Mouse (Mus musculus) heart, embryonic 15.5 days (tissue): ENCODE measurements around the gene Ulk4. TPM values are rescaled to one million over a fixed set of nuclear protein-coding genes. Genes with fewer than 3 reads are reported as not detected.

Experiments used
- ATAC-seq: fragments of 200-750 bp; cut with Nextera tagmentation; replicated peaks from 2 replicates; pipeline ENCODE4 v1.8.0; 2017; ENCODE audit warnings: low read depth, moderate TSS enrichment; ENCODE audit not compliant: insufficient number of reproducible peaks, insufficient read depth, low FRiP score
- H3K27ac ChIP-seq: fragments of 300-500 bp; sonication (generic); 2 replicates; pipeline ENCODE4 v1.5.1; 2015; ENCODE audit warnings: mild to moderate bottlenecking, inconsistent platforms
- H3K27me3 ChIP-seq: fragments of 300-500 bp; sonication (generic); 2 replicates; pipeline ENCODE4 v1.6.1; 2015; ENCODE audit warnings: inconsistent platforms
- H3K36me3 ChIP-seq: fragments of 300-500 bp; sonication (generic); 2 replicates; pipeline ENCODE4 v1.6.1; 2015; ENCODE audit warnings: mild to moderate bottlenecking, inconsistent platforms
- H3K4me1 ChIP-seq: fragments of 300-500 bp; sonication (generic); replicated peaks from 2 replicates; pipeline ENCODE4 v1.6.1; 2015; ENCODE audit warnings: inconsistent platforms
- H3K4me2 ChIP-seq: fragments of 300-500 bp; sonication (generic); 2 replicates; pipeline ENCODE4 v1.6.1; 2015; ENCODE audit warnings: inconsistent platforms, mild to moderate bottlenecking, moderate library complexity
- H3K4me3 ChIP-seq: fragments of 300-500 bp; sonication (generic); 2 replicates; pipeline ENCODE4 v1.5.1; 2015; ENCODE audit warnings: mild to moderate bottlenecking, inconsistent platforms
- H3K9ac ChIP-seq: fragments of 300-500 bp; sonication (generic); 2 replicates; pipeline ENCODE4 v1.6.1; 2015; ENCODE audit warnings: mild to moderate bottlenecking, inconsistent platforms
- H3K9me3 ChIP-seq: fragments of 300-500 bp; sonication (generic); replicated peaks from 2 replicates; pipeline ENCODE4 v1.6.1; 2016; ENCODE audit warnings: inconsistent platforms
- WGBS: fragments of 180-500 bp; shearing (Covaris S2); methylation state at CpG from one replicate; pipeline ENCODE4 v1.1.7; 2015; ENCODE audit warnings: mixed read lengths; 5-methylcytosine and 5-hydroxymethylcytosine counted together
- polyA plus RNA-seq: library from polyadenylated mRNA; unstranded; fragments of >200 nt; fragmentation: Nextera tagmentation; extraction: Ambion mirVana; gene quantifications from 2 replicates; pipeline ENCODE4 v1.2.1, GENCODE M21; 2015

Ulk4 gene
- polyA plus RNA-seq, 1 experiment from 2014 or later: 89.3 TPM

- no peak overlapping the region for H3K9ac ChIP-seq
- H3K9me3 ChIP-seq: no peaks in the 10 kb centered on the region
- H3K4me2 ChIP-seq: no peak overlapping the region
- no peak overlapping the region for H3K27ac ChIP-seq
- H3K4me1 ChIP-seq: no peaks in the 10 kb centered on the region
- 71% methylated on average over 2 of the region's 2 CpGs for WGBS
- no peak overlapping the region for H3K4me3 ChIP-seq
- no peaks in the 10 kb centered on the region for H3K27me3 ChIP-seq
- no peaks in the 10 kb centered on the region for H3K36me3 ChIP-seq
- ATAC-seq: no peak
These were observed 147.5 kb downstream of the Ulk4 start for GRCm38 (mm10) chr9:121129533-121129932.

DNA sequence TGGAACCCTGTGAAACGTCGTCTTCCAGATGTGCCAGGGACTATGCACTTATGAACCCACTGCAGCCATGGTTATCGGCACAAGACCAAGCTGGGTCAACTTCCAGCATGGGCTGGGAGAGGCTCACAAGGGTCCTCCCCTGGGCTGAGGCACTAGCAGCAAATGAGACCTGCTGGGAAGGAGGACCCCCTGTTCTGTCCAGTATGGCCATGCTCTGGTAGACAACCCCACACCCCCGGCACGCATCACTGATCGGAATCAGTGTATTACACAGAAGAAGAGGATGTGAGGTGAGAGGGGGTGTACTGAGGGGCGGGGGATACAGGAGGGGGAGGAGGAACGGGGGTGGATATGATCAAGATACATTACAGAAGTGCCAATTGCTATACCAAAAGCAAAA is 148.1 kb downstream of the Ulk4 start:
- Histone ChIP-seq H3K9ac (no peak overlapping the region), H3K4me1 (no peaks in the 10 kb centered on the region), H3K4me3 (no peak overlapping the region), H3K27me3 (no peaks in the 10 kb centered on the region), H3K27ac (no peak overlapping the region), H3K36me3 (no peaks in the 10 kb centered on the region), H3K4me2 (no peak overlapping the region), H3K9me3 (no peaks in the 10 kb centered on the region)
- WGBS: 88% methylated on average over 8 of the region's 8 CpGs
- no peak for ATAC-seq

DNA sequence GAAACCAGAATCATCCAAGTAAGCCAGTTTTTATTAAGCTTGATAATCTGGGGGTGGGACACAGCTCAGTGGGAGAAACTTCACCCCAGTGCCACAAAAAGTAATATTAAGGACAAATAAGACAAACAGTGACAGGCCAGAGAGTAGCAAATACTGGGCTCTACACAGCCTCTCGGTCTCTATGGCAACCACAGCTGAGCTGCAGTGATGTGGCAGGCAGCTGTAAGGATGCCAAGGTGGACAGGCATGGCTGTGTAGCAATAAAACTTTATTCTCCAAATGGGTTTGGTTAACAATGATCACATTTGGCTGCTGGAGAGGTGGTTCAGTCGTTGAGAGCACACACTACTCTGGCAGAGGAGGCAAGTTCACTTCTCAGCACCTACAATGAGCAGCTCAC is 150.0 kb downstream of the Ulk4 start:
- H3K4me2 ChIP-seq: no peak overlapping the region
- H3K4me3 ChIP-seq: no peak overlapping the region
- no peak for ATAC-seq
- no peak overlapping the region for H3K27ac ChIP-seq
- no peaks in the 10 kb centered on the region for H3K36me3 ChIP-seq
- H3K4me1 ChIP-seq: peaks cover 4% of the 10 kb centered on the region; the same call in 1 of the 2 replicates
- H3K9me3 ChIP-seq: no peaks in the 10 kb centered on the region
- no peaks in the 10 kb centered on the region for H3K27me3 ChIP-seq
- H3K9ac ChIP-seq: no peak overlapping the region
- WGBS: 78% methylated on average over 2 of the region's 2 CpGs

DNA sequence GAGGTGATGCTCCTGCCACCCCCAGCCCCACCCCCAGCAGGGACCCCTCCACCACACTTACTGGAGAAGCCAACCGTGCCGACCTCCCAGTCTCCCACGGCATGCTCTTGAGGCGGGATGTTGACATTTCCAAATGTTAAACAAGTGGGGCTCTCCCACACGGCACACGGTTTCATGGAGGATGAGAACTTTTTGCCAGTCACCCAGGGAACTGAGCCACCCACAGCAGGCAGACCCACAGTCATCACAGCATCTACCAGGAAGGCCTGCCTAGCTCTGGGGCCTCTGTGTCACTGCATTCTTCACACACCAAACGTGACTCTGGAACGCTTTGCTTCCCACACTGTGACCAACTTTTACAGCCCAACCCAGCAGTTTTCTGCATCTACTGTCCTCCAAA is 152.3 kb downstream of the Ulk4 start:
- 71% methylated on average over 8 of the region's 8 CpGs for WGBS
- Histone ChIP-seq H3K4me3 (no peak overlapping the region), H3K9ac (no peak overlapping the region), H3K4me1 (peaks cover 8% of the 10 kb centered on the region; the same call in 1 of the 2 replicates), H3K27me3 (no peaks in the 10 kb centered on the region), H3K9me3 (no peaks in the 10 kb centered on the region), H3K4me2 (no peak overlapping the region), H3K36me3 (no peaks in the 10 kb centered on the region), H3K27ac (no peak overlapping the region)
- no peak for ATAC-seq

DNA sequence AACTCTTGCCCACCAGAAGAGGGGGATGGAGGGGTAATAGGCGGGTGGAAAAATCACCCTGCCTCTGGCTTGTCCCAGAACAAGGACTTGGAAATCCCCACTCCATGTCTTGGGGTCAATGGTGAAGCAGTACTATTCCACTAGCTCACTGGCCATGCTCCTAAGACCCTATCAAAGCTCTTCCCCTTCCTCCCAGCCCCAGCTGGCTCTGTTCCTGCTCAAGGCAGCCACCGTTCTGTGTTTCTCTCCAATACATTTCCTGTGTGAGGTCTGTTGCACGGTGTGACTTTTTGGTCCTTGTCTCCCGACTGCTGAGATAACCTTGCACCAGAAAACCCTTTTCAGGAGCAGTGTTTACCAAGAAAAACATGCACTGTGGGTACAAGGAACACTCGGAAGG is 155.0 kb downstream of the Ulk4 start:
- 37% methylated on average over 5 of the region's 5 CpGs for WGBS
- Histone ChIP-seq H3K9ac (no peak overlapping the region), H3K4me2 (no peak overlapping the region), H3K27ac (no peak overlapping the region), H3K4me1 (peaks cover 8% of the 10 kb centered on the region; the same call in 1 of the 2 replicates), H3K36me3 (no peaks in the 10 kb centered on the region), H3K4me3 (no peak overlapping the region), H3K27me3 (no peaks in the 10 kb centered on the region), H3K9me3 (no peaks in the 10 kb centered on the region)
- ATAC-seq: 0 out of 2 replicates have a peak, but pooled peaks have one; percentile 9

DNA sequence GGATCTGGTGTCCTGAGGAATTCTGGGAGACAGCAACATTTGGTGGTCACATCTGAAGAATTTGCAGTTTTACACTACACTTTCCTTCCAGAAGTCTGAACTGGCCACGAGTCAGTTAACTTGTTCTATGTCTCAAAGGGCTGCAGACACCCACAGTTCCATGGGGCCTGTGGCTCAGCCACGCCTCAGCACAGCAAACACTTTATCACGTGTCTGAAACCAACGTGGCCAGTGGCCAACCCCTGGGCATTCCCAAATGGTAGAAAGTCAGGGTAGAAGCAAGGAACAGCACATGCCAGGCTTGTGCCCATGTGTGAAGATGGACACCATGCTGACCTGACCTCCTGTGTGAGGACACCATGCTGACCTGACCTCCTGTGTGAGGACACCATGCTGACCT is 159.1 kb downstream of the Ulk4 start:
- ATAC-seq: no peak
- H3K4me1 ChIP-seq: peaks cover 8% of the 10 kb centered on the region; the same call in 1 of the 2 replicates
- no peak overlapping the region for H3K27ac ChIP-seq
- H3K27me3 ChIP-seq: no peaks in the 10 kb centered on the region
- H3K9me3 ChIP-seq: no peaks in the 10 kb centered on the region
- 66% methylated on average over 4 of the region's 4 CpGs for WGBS
- H3K4me3 ChIP-seq: no peak overlapping the region
- H3K4me2 ChIP-seq: no peak overlapping the region
- H3K36me3 ChIP-seq: no peaks in the 10 kb centered on the region
- H3K9ac ChIP-seq: no peak overlapping the region

DNA sequence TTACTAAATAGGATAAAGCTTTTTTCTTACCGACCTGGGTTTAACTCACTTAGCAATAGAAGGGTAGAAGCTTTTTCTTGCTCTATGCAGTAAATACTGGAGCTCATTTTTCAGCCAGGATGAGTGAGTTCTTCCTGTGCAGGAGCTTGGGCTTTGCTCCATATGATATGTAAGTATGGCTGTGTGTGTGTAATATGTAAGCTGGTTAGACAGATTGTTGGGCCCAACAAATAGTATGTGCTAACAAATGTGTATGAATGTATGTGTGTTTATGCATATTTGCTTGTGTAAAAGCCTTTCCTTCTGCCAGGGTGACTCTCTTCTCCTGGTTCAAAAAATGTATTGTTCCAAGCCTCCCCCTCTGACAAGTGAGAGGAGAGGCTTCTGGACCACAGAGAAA is 164.9 kb downstream of the Ulk4 start:
- no peak for ATAC-seq
- H3K9me3 ChIP-seq: no peaks in the 10 kb centered on the region
- WGBS: 55% methylated on average over 1 of the region's 1 CpGs

GRCm38 (mm10) chr9:121108110-121108509 is 168.9 kb downstream of the Ulk4 start:
- ATAC-seq: no peak
- H3K36me3 ChIP-seq: no peaks in the 10 kb centered on the region
- H3K27me3 ChIP-seq: 0 out of 2 replicates have a peak, but pooled peaks cover 6% of the 10 kb centered on the region
- H3K27ac ChIP-seq: no peak overlapping the region
- no peaks in the 10 kb centered on the region for H3K9me3 ChIP-seq
- no peak overlapping the region for H3K4me3 ChIP-seq
- WGBS: 22% methylated on average over 10 of the region's 10 CpGs
- H3K9ac ChIP-seq: no peak overlapping the region
- H3K4me2 ChIP-seq: no peak overlapping the region
- 0 out of 2 replicates have a peak, but pooled peaks cover 6% of the 10 kb centered on the region for H3K4me1 ChIP-seq

More for the DNA sequence above, 164.9 kb downstream of the Ulk4 start:
- no peaks in the 10 kb centered on the region for H3K27me3 ChIP-seq
- no peak overlapping the region for H3K27ac ChIP-seq
- H3K4me1 ChIP-seq: 0 out of 2 replicates have a peak, but pooled peaks cover 5% of the 10 kb centered on the region
- H3K9ac ChIP-seq: no peak overlapping the region
- no peak overlapping the region for H3K4me2 ChIP-seq
- H3K4me3 ChIP-seq: no peak overlapping the region
- H3K36me3 ChIP-seq: no peaks in the 10 kb centered on the region

- H3K4me3 ChIP-seq: no peak overlapping the region
- no peak overlapping the region for H3K4me2 ChIP-seq
- H3K4me1 ChIP-seq: 0 out of 2 replicates have a peak, but pooled peaks cover 6% of the 10 kb centered on the region
- no peak for ATAC-seq
- no peaks in the 10 kb centered on the region for H3K36me3 ChIP-seq
- no peak overlapping the region for H3K9ac ChIP-seq
- H3K27me3 ChIP-seq: 0 out of 2 replicates have a peak, but pooled peaks cover 6% of the 10 kb centered on the region
- H3K27ac ChIP-seq: no peak overlapping the region
- WGBS: 49% methylated on average over 5 of the region's 5 CpGs
- H3K9me3 ChIP-seq: no peaks in the 10 kb centered on the region
These were observed 169.4 kb downstream of the Ulk4 start for GRCm38 (mm10) chr9:121107643-121108042.

DNA sequence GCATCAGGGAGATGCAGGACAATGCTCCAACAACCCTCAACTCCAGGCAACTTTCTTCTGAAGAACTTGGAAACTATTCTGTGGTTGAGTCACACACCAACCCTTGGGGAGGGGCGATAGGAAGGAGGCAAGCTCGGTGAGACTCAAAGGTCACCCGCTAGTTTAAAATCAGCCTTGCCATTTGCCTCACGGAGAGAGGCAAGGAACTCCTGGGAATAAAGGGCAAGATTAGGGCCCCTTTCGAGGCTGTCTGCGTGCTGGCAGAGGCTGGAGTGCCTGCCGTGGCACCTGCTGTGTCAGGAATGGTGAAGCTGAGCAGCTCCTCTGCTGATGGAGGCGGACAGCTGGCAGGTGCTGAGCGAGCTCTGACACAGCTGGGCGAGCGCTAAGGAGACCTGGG is 169.9 kb downstream of the Ulk4 start:
- H3K4me3 ChIP-seq: no peak overlapping the region
- 0 out of 2 replicates have a peak, but pooled peaks cover 6% of the 10 kb centered on the region for H3K4me1 ChIP-seq
- no peaks in the 10 kb centered on the region for H3K9me3 ChIP-seq
- H3K27ac ChIP-seq: no peak overlapping the region
- 28% methylated on average over 11 of the region's 11 CpGs for WGBS
- 0 out of 2 replicates have a peak, but pooled peaks cover 6% of the 10 kb centered on the region for H3K27me3 ChIP-seq
- ATAC-seq: no peak
- H3K4me2 ChIP-seq: no peak overlapping the region
- no peaks in the 10 kb centered on the region for H3K36me3 ChIP-seq
- H3K9ac ChIP-seq: no peak overlapping the region

DNA sequence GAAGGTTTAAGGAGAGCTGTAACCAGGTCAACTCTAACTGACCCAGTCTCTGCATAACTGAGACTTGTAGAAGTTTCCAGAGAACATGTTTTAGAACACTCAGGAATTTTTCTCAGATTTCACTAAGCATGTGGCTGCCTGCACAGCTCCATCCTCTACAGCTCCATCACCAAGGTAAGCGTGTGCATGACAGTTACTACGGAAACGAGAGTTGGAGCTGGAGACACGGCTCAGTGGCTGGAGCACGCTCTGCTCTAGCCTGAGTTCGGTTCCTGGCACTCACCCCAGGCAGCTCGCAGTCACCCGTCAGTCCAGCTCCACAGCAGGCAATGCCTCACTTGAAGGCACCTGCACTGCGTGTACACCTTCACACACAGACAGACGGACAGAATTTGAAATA is 175.5 kb downstream of the Ulk4 start:
- H3K27me3 ChIP-seq: 0 out of 2 replicates have a peak, but pooled peaks cover under 1% of the 10 kb centered on the region
- no peak overlapping the region for H3K27ac ChIP-seq
- no peak for ATAC-seq
- WGBS: 71% methylated on average over 10 of the region's 10 CpGs
- H3K4me3 ChIP-seq: no peak overlapping the region
- H3K9ac ChIP-seq: no peak overlapping the region
- H3K4me2 ChIP-seq: no peak overlapping the region
- H3K4me1 ChIP-seq: no peaks in the 10 kb centered on the region
- H3K9me3 ChIP-seq: no peaks in the 10 kb centered on the region
- no peaks in the 10 kb centered on the region for H3K36me3 ChIP-seq

GRCm38 (mm10) chr9:121099453-121099852 is 177.5 kb downstream of the Ulk4 start:
- no peak for ATAC-seq
- no peaks in the 10 kb centered on the region for H3K4me1 ChIP-seq
- no peaks in the 10 kb centered on the region for H3K27me3 ChIP-seq
- H3K27ac ChIP-seq: no peak overlapping the region
- no peak overlapping the region for H3K4me2 ChIP-seq
- H3K9me3 ChIP-seq: no peaks in the 10 kb centered on the region
- H3K36me3 ChIP-seq: no peaks in the 10 kb centered on the region
- no peak overlapping the region for H3K9ac ChIP-seq
- no peak overlapping the region for H3K4me3 ChIP-seq
- 86% methylated on average over 10 of the region's 10 CpGs for WGBS
